Mouse (Mus musculus) megakaryocyte, embryonic 14.5 days (primary cell): ENCODE measurements around the gene Cadps2.

ENCODE experiments used
- FLI1 ChIP-seq: IDR thresholded peaks from 2 replicates; pipeline ENCODE4 v1.6.1; 2012; ENCODE audit warnings: low read length, inconsistent platforms, mixed read lengths
- GATA1 ChIP-seq: IDR thresholded peaks from 3 replicates; pipeline ENCODE4 v1.6.1; 2012; ENCODE audit warnings: mixed read lengths, low read length, inconsistent platforms, borderline replicate concordance

DNA sequence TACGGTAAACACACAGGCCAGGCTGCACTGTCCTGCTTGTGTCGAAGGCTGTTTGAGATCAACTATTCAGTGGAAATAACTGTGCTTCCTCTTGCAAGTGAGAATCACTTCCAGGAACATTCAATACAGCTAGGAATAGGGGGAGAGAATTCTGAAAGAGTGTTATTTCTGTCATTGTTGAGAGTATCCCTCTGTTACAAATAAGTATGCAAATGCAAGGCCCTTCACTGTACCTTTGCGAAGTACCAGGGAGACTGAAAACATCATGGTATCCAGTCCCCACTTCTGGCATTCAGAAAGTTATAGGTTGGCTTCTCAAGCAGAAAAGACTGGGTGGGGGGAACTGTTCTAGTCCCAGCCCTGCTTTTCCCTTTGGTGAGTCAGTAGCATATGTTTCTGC, 581.2 kb downstream of the Cadps2 start:
- TF ChIP-seq FLI1, result no peak
- TF ChIP-seq GATA1, result no peak
